Mouse (Mus musculus): ENCODE measurements around the gene Ttc9. TPM values are rescaled to one million over a fixed set of nuclear protein-coding genes. Genes with fewer than 3 reads are reported as not detected.

Gene Ttc9
- polyA plus RNA-seq, 1 experiment from 2014 or later: 15.9 TPM

DNA sequence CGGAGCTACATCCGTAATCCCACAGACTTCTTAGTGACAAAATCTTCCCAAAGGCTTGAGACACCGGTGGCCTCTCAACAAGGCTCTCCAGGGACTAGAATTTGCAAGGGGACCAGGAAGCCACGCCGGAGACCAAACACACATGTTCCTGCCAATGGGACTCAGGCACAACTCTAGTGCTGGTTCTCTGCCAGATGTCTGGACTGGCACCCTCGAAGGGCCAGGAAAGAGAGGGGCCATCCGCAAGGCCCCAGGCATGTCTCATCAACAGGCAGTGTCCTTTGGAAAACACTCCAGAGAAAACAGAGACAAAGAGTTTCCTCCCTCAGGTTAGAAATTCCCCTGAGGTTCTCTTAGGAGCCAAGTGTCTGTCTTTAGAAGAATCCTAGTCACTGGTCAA lies 59.7 kb downstream of the Ttc9 start:
- H3K4me1 ChIP-seq (ENCODE audit: control insufficient read depth, insufficient read depth, low read length): no peaks in the 10 kb centered on the region
- no peak overlapping the region for H3K9ac ChIP-seq (replicated peaks; ENCODE audit: low read depth, low read length)
- H3K27me3 ChIP-seq (ENCODE audit: control insufficient read depth, insufficient read depth, low read length): no peaks in the 10 kb centered on the region
- no peaks in the 10 kb centered on the region for H3K36me3 ChIP-seq (ENCODE audit: control insufficient read depth, insufficient read depth, low read length)
- no peaks in the 10 kb centered on the region for H3K9me3 ChIP-seq (ENCODE audit: control insufficient read depth, low read length)
- ATAC-seq (ENCODE audit: low read depth): no peak
- 90% methylated on average over 7 of the region's 7 CpGs for WGBS
- H3K4me3 ChIP-seq (ENCODE audit: low read depth, low read length): no peak overlapping the region
- no peak overlapping the region for H3K4me2 ChIP-seq (ENCODE audit: low read depth, low read length)
- H3K27ac ChIP-seq (ENCODE audit: low read depth, low read length): no peak overlapping the region

GRCm38 (mm10) chr12:81691177-81691730 lies 60.2 kb downstream of the Ttc9 start:
- Histone ChIP-seq H3K4me2 (ENCODE audit: low read depth, low read length) (no peak overlapping the region), H3K9ac (replicated peaks; ENCODE audit: low read depth, low read length) (no peak overlapping the region), H3K4me1 (ENCODE audit: control insufficient read depth, insufficient read depth, low read length) (no peaks in the 10 kb centered on the region), H3K36me3 (ENCODE audit: control insufficient read depth, insufficient read depth, low read length) (no peaks in the 10 kb centered on the region), H3K9me3 (ENCODE audit: control insufficient read depth, low read length) (no peaks in the 10 kb centered on the region), H3K4me3 (ENCODE audit: low read depth, low read length) (no peak overlapping the region), H3K27me3 (ENCODE audit: control insufficient read depth, insufficient read depth, low read length) (no peaks in the 10 kb centered on the region), H3K27ac (ENCODE audit: low read depth, low read length) (no peak overlapping the region)
- no peak for ATAC-seq (ENCODE audit: low read depth)
- WGBS: 63% methylated on average over 8 of the region's 8 CpGs

DNA sequence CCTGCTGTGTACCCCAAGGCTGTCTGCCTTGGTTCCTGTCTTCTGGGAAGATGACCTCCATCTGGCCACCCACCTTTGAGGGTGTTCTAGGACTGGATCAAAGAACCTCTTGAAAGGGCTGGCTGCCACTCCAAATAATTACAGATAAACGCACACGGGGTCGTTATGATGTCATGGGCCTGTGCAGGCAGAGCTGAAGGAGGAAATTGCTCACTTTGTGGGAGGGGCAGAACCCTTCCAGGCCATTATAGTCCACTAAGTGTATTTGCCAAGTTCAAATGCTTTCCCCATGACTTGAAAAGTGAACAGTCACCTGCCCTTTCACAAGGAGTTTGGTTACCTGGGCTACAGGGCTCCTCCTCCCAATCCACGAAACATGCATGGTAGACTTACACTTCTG lies 67.0 kb downstream of the Ttc9 start:
- no peak overlapping the region for H3K4me3 ChIP-seq (ENCODE audit: low read depth, low read length)
- no peak for ATAC-seq (ENCODE audit: low read depth)
- H3K4me1 ChIP-seq (ENCODE audit: control insufficient read depth, insufficient read depth, low read length): no peaks in the 10 kb centered on the region
- H3K4me2 ChIP-seq (ENCODE audit: low read depth, low read length): no peak overlapping the region
- no peaks in the 10 kb centered on the region for H3K27me3 ChIP-seq (ENCODE audit: control insufficient read depth, insufficient read depth, low read length)
- H3K36me3 ChIP-seq (ENCODE audit: control insufficient read depth, insufficient read depth, low read length): no peaks in the 10 kb centered on the region
- no peaks in the 10 kb centered on the region for H3K9me3 ChIP-seq (ENCODE audit: control insufficient read depth, low read length)
- no peak overlapping the region for H3K27ac ChIP-seq (ENCODE audit: low read depth, low read length)
- H3K9ac ChIP-seq (replicated peaks; ENCODE audit: low read depth, low read length): no peak overlapping the region
- WGBS: 73% methylated on average over 4 of the region's 4 CpGs

GRCm38 (mm10) chr12:81702903-81703302 lies 71.9 kb downstream of the Ttc9 start:
- Histone ChIP-seq H3K27me3 (ENCODE audit: control insufficient read depth, insufficient read depth, low read length) (no peaks in the 10 kb centered on the region), H3K4me2 (ENCODE audit: low read depth, low read length) (no peak overlapping the region), H3K9ac (replicated peaks; ENCODE audit: low read depth, low read length) (no peak overlapping the region), H3K9me3 (ENCODE audit: control insufficient read depth, low read length) (peaks cover 1% of the 10 kb centered on the region; the same call in 1 of the 2 replicates), H3K27ac (ENCODE audit: low read depth, low read length) (no peak overlapping the region), H3K4me1 (ENCODE audit: control insufficient read depth, insufficient read depth, low read length) (no peaks in the 10 kb centered on the region), H3K36me3 (ENCODE audit: control insufficient read depth, insufficient read depth, low read length) (no peaks in the 10 kb centered on the region), H3K4me3 (ENCODE audit: low read depth, low read length) (no peak overlapping the region)
- ATAC-seq (ENCODE audit: low read depth): no peak
- WGBS: 3% methylated on average over 1 of the region's 1 CpGs

GRCm38 (mm10) chr12:81712618-81713017 lies 81.6 kb downstream of the Ttc9 start:
- Histone ChIP-seq H3K27ac (ENCODE audit: low read depth, low read length) (no peak overlapping the region), H3K9me3 (ENCODE audit: control insufficient read depth, low read length) (peaks cover 3% of the 10 kb centered on the region; the same call in 1 of the 2 replicates), H3K4me3 (ENCODE audit: low read depth, low read length) (no peak overlapping the region), H3K4me2 (ENCODE audit: low read depth, low read length) (no peak overlapping the region), H3K36me3 (ENCODE audit: control insufficient read depth, insufficient read depth, low read length) (no peaks in the 10 kb centered on the region), H3K4me1 (ENCODE audit: control insufficient read depth, insufficient read depth, low read length) (no peaks in the 10 kb centered on the region), H3K9ac (replicated peaks; ENCODE audit: low read depth, low read length) (no peak overlapping the region), H3K27me3 (ENCODE audit: control insufficient read depth, insufficient read depth, low read length) (no peaks in the 10 kb centered on the region)
- ATAC-seq (ENCODE audit: low read depth): no peak
- 91% methylated on average over 4 of the region's 4 CpGs for WGBS

Other genes with a start within 250 kb of the Ttc9 start
- gene Adam4, start 209.3 kb upstream of the Ttc9 start, polyA plus RNA-seq (2014; fragmentation: Nextera tagmentation; extraction: Ambion mirVana): 0.74 and 1.0 TPM in 2 replicates
- 133 and 138 TPM in 2 replicates for gene Cox16, start 146.1 kb upstream of the Ttc9 start, polyA plus RNA-seq (2014; fragmentation: Nextera tagmentation; extraction: Ambion mirVana)
- gene Gm20498, start 98.3 kb upstream of the Ttc9 start, polyA plus RNA-seq (2014; fragmentation: Nextera tagmentation; extraction: Ambion mirVana): 35.6 and 47.2 TPM in 2 replicates
- 37.1 and 40.5 TPM in 2 replicates for gene Synj2bp, start 98.3 kb upstream of the Ttc9 start, polyA plus RNA-seq (2014; fragmentation: Nextera tagmentation; extraction: Ambion mirVana)
- gene Adam21, start 62.8 kb upstream of the Ttc9 start, polyA plus RNA-seq (2014; fragmentation: Nextera tagmentation; extraction: Ambion mirVana): 1.6 TPM in 2 replicates
- 39.5 and 46.1 TPM in 2 replicates for gene Med6, start 36.2 kb upstream of the Ttc9 start, polyA plus RNA-seq (2014; fragmentation: Nextera tagmentation; extraction: Ambion mirVana)
- 12.2 and 14.2 TPM in 2 replicates for gene Map3k9, start 149.9 kb downstream of the Ttc9 start, polyA plus RNA-seq (2014; fragmentation: Nextera tagmentation; extraction: Ambion mirVana)
- gene Pcnx, start 228.8 kb downstream of the Ttc9 start, polyA plus RNA-seq (2014; fragmentation: Nextera tagmentation; extraction: Ambion mirVana): 15.4 and 23.5 TPM in 2 replicates